Mouse (Mus musculus) heart, adult 11 months (tissue): ENCODE results near the gene Itga7.

Experiments
- DNase-seq: peaks from one replicate; pipeline ENCODE4 v3.0.0; 2022

Itga7 gene

GRCm38 (mm10) chr10:128990129-128990850, 56.7 kb downstream of the Itga7 start:
- DNase-seq = peak; percentile 65

- DNase-seq = peak; percentile 33
Measured at GRCm38 (mm10) chr10:128990994-128991393, 57.4 kb downstream of the Itga7 start.

GRCm38 (mm10) chr10:128995796-128996195, 62.2 kb downstream of the Itga7 start:
- peak; percentile 70 for DNase-seq

GRCm38 (mm10) chr10:128996523-128997040, 63.0 kb downstream of the Itga7 start:
- DNase-seq = peak; percentile 63

GRCm38 (mm10) chr10:129004032-129004920, 70.7 kb downstream of the Itga7 start:
- DNase-seq = peak; percentile 66
